ENCODE assay signal across 10 mouse cellular contexts in the genomic region with DNA sequence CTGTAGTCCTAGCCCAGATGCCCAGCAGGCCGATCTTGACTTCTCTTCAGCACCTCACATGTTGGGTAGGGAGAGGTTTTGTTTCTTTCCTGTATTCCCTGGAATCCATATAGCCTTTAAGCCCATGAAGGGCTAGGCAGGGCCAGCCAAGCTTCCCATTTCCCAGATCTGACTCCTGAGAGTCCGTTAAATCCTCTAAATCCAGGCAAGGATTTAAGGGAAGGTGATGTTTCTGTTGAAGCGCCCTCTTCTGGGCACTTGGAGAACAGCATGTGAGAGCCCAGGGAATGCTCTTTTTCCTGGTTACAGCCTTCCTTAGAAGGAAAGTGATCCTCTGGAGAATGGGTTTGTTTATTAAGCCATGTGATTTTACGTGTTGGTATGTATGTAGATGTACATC. TPM values are rescaled to one million over a fixed set of nuclear protein-coding genes. Genes with fewer than 3 reads are reported as not detected.
A peak's percentile ranks its signal among the peaks of the same experiment; 100 is the strongest.
DNase-seq lines count a peak whose midpoint lies in the region; ATAC-seq and TF ChIP-seq lines count a peak whose summit lies in the region.
"Had no signal": no experiment of that assay in that cellular context is flagged by ENCODE, and none has a peak within 500 bp of the region (broad histone marks: within the 10 kb centered on the region; RNA-seq: fewer than 3 reads in every experiment).

No protein-coding gene starts in this region.

- no peaks in the 10 kb centered on the region for H3K9me3 ChIP-seq in heart, embryonic 12.5 days (replicated peaks)

- DNase-seq in heart, adult 8-10 months (ENCODE audit: low spot score) = peak; percentile 73
- DNase-seq in thymus, postnatal 25 days = peak; percentile 21
- DNase-seq in thymus, postnatal 36 days = no peak
- peak; percentile 73 for DNase-seq in brain, embryonic 14.5 days (ENCODE audit: low read depth)
- DNase-seq in induced T-regulatory cell, adult 2 months (ENCODE audit: low read depth) = peak; percentile 70
- DNase-seq in mesoderm, embryonic 11.5 days (ENCODE audit: low read depth, low spot score) = peak; percentile 80

- peaks cover 28% of the 10 kb centered on the region for H3K4me1 ChIP-seq in heart, embryonic 12.5 days (replicated peaks)

- no peak for TF ChIP-seq POLR2A in brain, embryonic 14.5 days (IDR thresholded peaks at IDR 0.05; ENCODE audit: borderline replicate concordance, extremely low read depth, insufficient read depth, insufficient read length, poor library complexity, severe bottlenecking)

- no peak overlapping the region for H3K9ac ChIP-seq in heart, embryonic 12.5 days

- H3K4me3 ChIP-seq in heart, embryonic 12.5 days = no peak overlapping the region

- TF ChIP-seq CTCF in brain, embryonic 14.5 days (IDR thresholded peaks at IDR 0.05; ENCODE audit: borderline replicate concordance, extremely low read depth, insufficient read depth, insufficient read length) = peak; percentile 80; the same call in 1 of the 2 replicates

- no peak overlapping the region for H3K4me2 ChIP-seq in heart, embryonic 12.5 days

- ATAC-seq in heart, embryonic 12.5 days (ENCODE audit: insufficient number of reproducible peaks, low FRiP score) = no peak
- ATAC-seq in granulocyte monocyte progenitor cell, adult 5-6 weeks (replicated peaks; ENCODE audit: poor library complexity, severe bottlenecking) = no peak; the same call in 1 of the 2 replicates

- H3K27me3 ChIP-seq in heart, embryonic 12.5 days (replicated peaks) = no peaks in the 10 kb centered on the region

- 41% methylated on average over 4 of the region's 4 CpGs for WGBS in heart, embryonic 12.5 days

- peaks cover 89% of the 10 kb centered on the region for H3K36me3 ChIP-seq in heart, embryonic 12.5 days

- H3K27ac ChIP-seq in heart, embryonic 12.5 days (ENCODE audit: poor library complexity, severe bottlenecking) = no peak overlapping the region

RNA-seq across cellular contexts. Expression of a gene that starts 13.2 kb away (rescaled TPM):
- total RNA-seq in heart, adult 8-10 months (2022) = 10 to 100 TPM in 1 of 4 experiments, 1 to 10 TPM in 3; 4.4 to 11.5 (median 6.2) TPM
- 33.3 and 38.2 TPM in 2 replicates for polyA plus RNA-seq in heart, embryonic 12.5 days (2016; fragmentation: Nextera tagmentation; extraction: Ambion mirVana)
- polyA plus RNA-seq in brain, embryonic 14.5 days (2012; rRNA removed) = 14.1 and 24.1 TPM in 2 replicates
- total RNA-seq in granulocyte monocyte progenitor cell, adult 5-6 weeks (2014; fragmentation: Nextera tagmentation) = 4.1 and 7.6 TPM in 2 replicates
- total RNA-seq in granulocyte monocyte progenitor cell, adult 5-6 weeks (2017) = 2.4 and 3.3 TPM in 2 replicates

RNA-seq across cellular contexts. Expression of a gene that starts 17.2 kb away (rescaled TPM):
- under 1 TPM in 1 of 4 experiments, not detected in 3; 0.06 TPM for total RNA-seq in heart, adult 8-10 months (2022)
- 0.32 and 0.57 TPM in 2 replicates for polyA plus RNA-seq in heart, embryonic 12.5 days (2016; fragmentation: Nextera tagmentation; extraction: Ambion mirVana)
- 0.43 and 0.51 TPM in 2 replicates for polyA plus RNA-seq in brain, embryonic 14.5 days (2012; rRNA removed)
- total RNA-seq in granulocyte monocyte progenitor cell, adult 5-6 weeks (2014; fragmentation: Nextera tagmentation) = not detected in 2 replicates
- total RNA-seq in granulocyte monocyte progenitor cell, adult 5-6 weeks (2017) = not detected in 2 replicates
- total RNA-seq: common myeloid progenitor, adult 5-6 weeks; neutrophil, adult 5-6 weeks had no signal

RNA-seq across cellular contexts. Expression of a gene that starts 17.8 kb away (rescaled TPM):
- total RNA-seq in heart, adult 8-10 months (2022) = 10 to 100 TPM in 2 of 4 experiments, 1 to 10 TPM in 2; 8.1 to 11.7 (median 10.3) TPM
- polyA plus RNA-seq in heart, embryonic 12.5 days (2016; fragmentation: Nextera tagmentation; extraction: Ambion mirVana) = 19.8 TPM in 2 replicates
- polyA plus RNA-seq in brain, embryonic 14.5 days (2012; rRNA removed) = 13.4 and 13.7 TPM in 2 replicates
- total RNA-seq in granulocyte monocyte progenitor cell, adult 5-6 weeks (2014; fragmentation: Nextera tagmentation) = 8.8 and 12.8 TPM in 2 replicates
- 12.4 and 14.7 TPM in 2 replicates for total RNA-seq in granulocyte monocyte progenitor cell, adult 5-6 weeks (2017)

RNA-seq across cellular contexts. Expression of a gene that starts 33.1 kb away (rescaled TPM):
- 100 to 1,000 TPM; 120 to 148 (median 130) TPM for total RNA-seq in heart, adult 8-10 months (2022)
- 38.2 and 40.4 TPM in 2 replicates for polyA plus RNA-seq in heart, embryonic 12.5 days (2016; fragmentation: Nextera tagmentation; extraction: Ambion mirVana)
- 97.6 and 120 TPM in 2 replicates for polyA plus RNA-seq in brain, embryonic 14.5 days (2012; rRNA removed)
- total RNA-seq in granulocyte monocyte progenitor cell, adult 5-6 weeks (2014; fragmentation: Nextera tagmentation) = 13.8 and 15.3 TPM in 2 replicates
- 6.5 and 13.5 TPM in 2 replicates for total RNA-seq in granulocyte monocyte progenitor cell, adult 5-6 weeks (2017)

RNA-seq across cellular contexts. Expression of a gene that starts 44.0 kb away (rescaled TPM):
- 1 to 10 TPM; 3.3 to 4.2 (median 3.7) TPM for total RNA-seq in heart, adult 8-10 months (2022)
- polyA plus RNA-seq in heart, embryonic 12.5 days (2016; fragmentation: Nextera tagmentation; extraction: Ambion mirVana) = 17.5 and 18.6 TPM in 2 replicates
- 22.3 and 26.2 TPM in 2 replicates for polyA plus RNA-seq in brain, embryonic 14.5 days (2012; rRNA removed)
- total RNA-seq in granulocyte monocyte progenitor cell, adult 5-6 weeks (2014; fragmentation: Nextera tagmentation) = not detected in 2 replicates
- total RNA-seq in granulocyte monocyte progenitor cell, adult 5-6 weeks (2017) = not detected in 2 replicates
- total RNA-seq: common myeloid progenitor, adult 5-6 weeks; neutrophil, adult 5-6 weeks had no signal

Comparison
In these comparisons a context has a peak if more than half of its experiments do, and no peak if none do; other contexts are left out.
1. DNase-seq: peak in heart, adult 8-10 months (single experiment), thymus, postnatal 25 days (single experiment), brain, embryonic 14.5 days (single experiment), induced T-regulatory cell, adult 2 months (single experiment) and mesoderm, embryonic 11.5 days (single experiment); none in thymus, postnatal 36 days (0 of 2).